Mouse (Mus musculus) heart, embryonic 11.5 days (tissue): ENCODE data around the gene Nhsl1. TPM values are rescaled to one million over a fixed set of nuclear protein-coding genes. Genes with fewer than 3 reads are reported as not detected.

Experiments
- ATAC-seq: fragments of 200-750 bp; cut with Nextera tagmentation; replicated peaks from 2 replicates; pipeline ENCODE4 v1.8.0; 2017; ENCODE audit warnings: moderate library complexity; ENCODE audit not compliant: insufficient number of reproducible peaks, low FRiP score, low TSS enrichment
- H3K27ac ChIP-seq: fragments of 300-500 bp; sonication (generic); 2 replicates; pipeline ENCODE4 v1.5.1; 2014; ENCODE audit warnings: mild to moderate bottlenecking, low read depth, low read length
- H3K27me3 ChIP-seq: fragments of 300-500 bp; sonication (generic); 2 replicates; pipeline ENCODE4 v1.6.1; 2014; ENCODE audit warnings: mild to moderate bottlenecking, low read length, mixed read lengths; ENCODE audit not compliant: control insufficient read depth, insufficient read depth
- H3K36me3 ChIP-seq: fragments of 300-500 bp; sonication (generic); 2 replicates; pipeline ENCODE4 v1.6.1; 2014; ENCODE audit warnings: mild to moderate bottlenecking, low read length, moderate library complexity, mixed read lengths; ENCODE audit not compliant: control insufficient read depth, insufficient read depth
- H3K4me1 ChIP-seq: fragments of 300-500 bp; sonication (generic); 2 replicates; pipeline ENCODE4 v1.6.1; 2014; ENCODE audit warnings: low read length; ENCODE audit not compliant: control insufficient read depth, insufficient read depth
- H3K4me2 ChIP-seq: fragments of 300-500 bp; sonication (generic); 2 replicates; pipeline ENCODE4 v1.6.1; 2014; ENCODE audit warnings: mild to moderate bottlenecking, moderate library complexity
- H3K4me3 ChIP-seq: fragments of 300-500 bp; sonication (generic); 2 replicates; pipeline ENCODE4 v1.5.1; 2014; ENCODE audit warnings: low read depth, low read length
- H3K9ac ChIP-seq: fragments of 300-500 bp; sonication (generic); 2 replicates; pipeline ENCODE4 v1.6.1; 2014; ENCODE audit warnings: mild to moderate bottlenecking, low read depth, low read length, moderate library complexity
- H3K9me3 ChIP-seq: fragments of 300-500 bp; sonication (generic); replicated peaks from 2 replicates; pipeline ENCODE4 v1.6.1; 2016; ENCODE audit warnings: low read length; ENCODE audit not compliant: control insufficient read depth
- WGBS: fragments of 180-500 bp; shearing (Covaris S2); extraction: QIAGEN DNeasy Blood & Tissue Kit; methylation state at CpG from one replicate; pipeline ENCODE4 v1.1.7; 2014; ENCODE audit not compliant: insufficient replicate concordance; 5-methylcytosine and 5-hydroxymethylcytosine counted together
- polyA plus RNA-seq: library from polyadenylated mRNA; unstranded; fragments of >200 nt; fragmentation: Nextera tagmentation; extraction: Ambion mirVana; gene quantifications from 2 replicates; pipeline ENCODE4 v1.2.1, GENCODE M21; 2014

Gene Nhsl1
- polyA plus RNA-seq, 1 experiment from 2014 or later, result 13.6 TPM

- H3K4me2 ChIP-seq, result peak overlapping the region; percentile 50
- H3K27me3 ChIP-seq, result no peaks in the 10 kb centered on the region
- peak overlapping the region; percentile 42; the same call in 1 of the 2 replicates for H3K27ac ChIP-seq
- no peaks in the 10 kb centered on the region for H3K9me3 ChIP-seq
- 15% methylated on average over 4 of the region's 4 CpGs for WGBS
- peaks cover 19% of the 10 kb centered on the region for H3K4me1 ChIP-seq
- no peaks in the 10 kb centered on the region for H3K36me3 ChIP-seq
- ATAC-seq, result no peak; the same call in 1 of the 2 replicates
- no peak overlapping the region for H3K9ac ChIP-seq
- H3K4me3 ChIP-seq, result no peak overlapping the region
Observed at GRCm38 (mm10) chr10:18482558-18483141, 163.9 kb downstream of the Nhsl1 start.

GRCm38 (mm10) chr10:18483658-18484057, 164.9 kb downstream of the Nhsl1 start:
- Histone ChIP-seq H3K9ac (no peak overlapping the region), H3K4me1 (peaks cover 19% of the 10 kb centered on the region), H3K4me2 (no peak overlapping the region), H3K36me3 (no peaks in the 10 kb centered on the region), H3K27ac (0 out of 2 replicates have a peak overlapping the region, but pooled peaks have one; percentile 6), H3K9me3 (no peaks in the 10 kb centered on the region), H3K4me3 (no peak overlapping the region), H3K27me3 (no peaks in the 10 kb centered on the region)
- ATAC-seq, result no peak
- WGBS, result 81% methylated on average over 3 of the region's 3 CpGs

GRCm38 (mm10) chr10:18484731-18485130, 165.9 kb downstream of the Nhsl1 start:
- H3K4me3 ChIP-seq, result no peak overlapping the region
- no peaks in the 10 kb centered on the region for H3K27me3 ChIP-seq
- no peak overlapping the region for H3K9ac ChIP-seq
- 85% methylated on average over 5 of the region's 5 CpGs for WGBS
- no peak for ATAC-seq
- H3K27ac ChIP-seq, result no peak overlapping the region
- H3K36me3 ChIP-seq, result no peaks in the 10 kb centered on the region
- H3K4me1 ChIP-seq, result peaks cover 21% of the 10 kb centered on the region
- H3K9me3 ChIP-seq, result no peaks in the 10 kb centered on the region
- H3K4me2 ChIP-seq, result no peak overlapping the region

GRCm38 (mm10) chr10:18488239-18488803, 169.5 kb downstream of the Nhsl1 start:
- WGBS, result 86% methylated on average over 7 of the region's 7 CpGs
- no peak for ATAC-seq
- H3K9ac ChIP-seq, result no peak overlapping the region
- no peak overlapping the region for H3K27ac ChIP-seq
- no peak overlapping the region for H3K4me2 ChIP-seq
- H3K4me3 ChIP-seq, result no peak overlapping the region
- no peaks in the 10 kb centered on the region for H3K36me3 ChIP-seq
- H3K9me3 ChIP-seq, result no peaks in the 10 kb centered on the region
- peaks cover 19% of the 10 kb centered on the region for H3K4me1 ChIP-seq
- no peaks in the 10 kb centered on the region for H3K27me3 ChIP-seq

GRCm38 (mm10) chr10:18489936-18490335, 171.2 kb downstream of the Nhsl1 start:
- Histone ChIP-seq H3K4me1 (peaks cover 22% of the 10 kb centered on the region), H3K4me3 (no peak overlapping the region), H3K9ac (no peak overlapping the region), H3K27me3 (no peaks in the 10 kb centered on the region), H3K4me2 (no peak overlapping the region), H3K36me3 (no peaks in the 10 kb centered on the region), H3K27ac (no peak overlapping the region), H3K9me3 (no peaks in the 10 kb centered on the region)
- WGBS, result 82% methylated on average over 10 of the region's 10 CpGs
- ATAC-seq, result no peak

GRCm38 (mm10) chr10:18491952-18492351, 173.2 kb downstream of the Nhsl1 start:
- Histone ChIP-seq H3K36me3 (no peaks in the 10 kb centered on the region), H3K4me2 (no peak overlapping the region), H3K27ac (no peak overlapping the region), H3K4me1 (peaks cover 22% of the 10 kb centered on the region), H3K27me3 (no peaks in the 10 kb centered on the region), H3K9ac (no peak overlapping the region), H3K9me3 (no peaks in the 10 kb centered on the region), H3K4me3 (no peak overlapping the region)
- no peak for ATAC-seq
- WGBS, result 35% methylated on average over 4 of the region's 4 CpGs

GRCm38 (mm10) chr10:18493010-18493894, 174.5 kb downstream of the Nhsl1 start:
- no peaks in the 10 kb centered on the region for H3K36me3 ChIP-seq
- H3K4me3 ChIP-seq, result no peak overlapping the region

GRCm38 (mm10) chr10:18494249-18494648, 175.5 kb downstream of the Nhsl1 start:
- no peak for ATAC-seq
- Histone ChIP-seq H3K4me3 (no peak overlapping the region), H3K4me2 (no peak overlapping the region), H3K27me3 (no peaks in the 10 kb centered on the region), H3K9ac (no peak overlapping the region), H3K27ac (peak overlapping the region; percentile 41), H3K4me1 (peaks cover 22% of the 10 kb centered on the region), H3K36me3 (no peaks in the 10 kb centered on the region), H3K9me3 (no peaks in the 10 kb centered on the region)
- 38% methylated on average over 7 of the region's 7 CpGs for WGBS

More at GRCm38 (mm10) chr10:18493010-18493894, 174.5 kb downstream of the Nhsl1 start:
- 61% methylated on average over 11 of the region's 11 CpGs for WGBS
- no peak overlapping the region for H3K9ac ChIP-seq
- H3K27me3 ChIP-seq, result no peaks in the 10 kb centered on the region
- peak overlapping the region; percentile 11 for H3K27ac ChIP-seq
- no peak for ATAC-seq
- H3K9me3 ChIP-seq, result no peaks in the 10 kb centered on the region
- peaks cover 22% of the 10 kb centered on the region for H3K4me1 ChIP-seq
- H3K4me2 ChIP-seq, result no peak overlapping the region
